Mouse (Mus musculus) embryo, embryonic 9.5 days (tissue): ENCODE data around the gene Gm27029.
"Not testable (repeated sequence)": the region's sequence is repeated elsewhere in the genome, so short reads cannot be mapped to it uniquely, and the experiment has no call there.

Experiments
- DNase-seq: peaks from one replicate; pipeline ENCODE4 v3.0.0-alpha.2; 2017; ENCODE audit errors: extremely low spot score

Gm27029 gene

GRCm38 (mm10) chr11:101424105-101424851, at the start of gene Gm27029:
Gene Gm27029, minus strand, starts transcription at chr11:101424796.
- DNase-seq: no peak

GRCm38 (mm10) chr11:101474298-101474697, 49.7 kb upstream of the Gm27029 start:
- DNase-seq: no peak

- not testable (repeated sequence) for DNase-seq
Observed at GRCm38 (mm10) chr11:101473686-101474085, 49.1 kb upstream of the Gm27029 start.

GRCm38 (mm10) chr11:101472336-101472735, 47.7 kb upstream of the Gm27029 start:
- no peak for DNase-seq

- no peak for DNase-seq
Observed at GRCm38 (mm10) chr11:101471926-101472325, 47.3 kb upstream of the Gm27029 start.

- DNase-seq: no peak
Observed at GRCm38 (mm10) chr11:101470206-101470605, 45.6 kb upstream of the Gm27029 start.

- DNase-seq: no peak
Observed at GRCm38 (mm10) chr11:101469155-101469554, 44.6 kb upstream of the Gm27029 start.

GRCm38 (mm10) chr11:101468731-101469130, 44.1 kb upstream of the Gm27029 start:
- no peak for DNase-seq

GRCm38 (mm10) chr11:101468263-101468688, 43.7 kb upstream of the Gm27029 start:
- no peak for DNase-seq

GRCm38 (mm10) chr11:101467477-101468262, 43.1 kb upstream of the Gm27029 start:
- DNase-seq: peak; percentile 87

- DNase-seq: not testable (repeated sequence)
Observed at GRCm38 (mm10) chr11:101466552-101466950, 42.0 kb upstream of the Gm27029 start.

GRCm38 (mm10) chr11:101465869-101466551, 41.4 kb upstream of the Gm27029 start, which contains the start of gene Vat1:
Gene Vat1, minus strand, starts transcription at chr11:101466230.
- peak; percentile 80 for DNase-seq

GRCm38 (mm10) chr11:101465101-101465868, 40.7 kb upstream of the Gm27029 start:
- DNase-seq: peak; percentile 65

GRCm38 (mm10) chr11:101464211-101465100, 39.9 kb upstream of the Gm27029 start, which contains the start of gene Rnd2:
Gene Rnd2, plus strand, starts transcription at chr11:101464999.
- no peak for DNase-seq

GRCm38 (mm10) chr11:101462583-101463440, 38.2 kb upstream of the Gm27029 start:
- DNase-seq: no peak

GRCm38 (mm10) chr11:101462141-101462540, 37.5 kb upstream of the Gm27029 start:
- DNase-seq: no peak

- DNase-seq: no peak
Observed at GRCm38 (mm10) chr11:101460321-101460720, 35.7 kb upstream of the Gm27029 start.

- no peak for DNase-seq
Observed at GRCm38 (mm10) chr11:101459716-101460115, 35.1 kb upstream of the Gm27029 start.

GRCm38 (mm10) chr11:101458217-101458616, 33.6 kb upstream of the Gm27029 start:
- no peak for DNase-seq
